Mouse (Mus musculus) intestine, postnatal 0 days (tissue): ENCODE results near the gene Nacc1. TPM values are rescaled to one million over a fixed set of nuclear protein-coding genes. Genes with fewer than 3 reads are reported as not detected.
A peak's percentile ranks its signal among the peaks of the same experiment; 100 is the strongest.

ENCODE experiments used
- ATAC-seq: fragments of 200-750 bp; cut with Nextera tagmentation; 2 replicates; pipeline ENCODE4 v1.8.0; 2017; ENCODE audit warnings: mild to moderate bottlenecking, moderate TSS enrichment, moderate library complexity
- H3K27ac ChIP-seq: fragments of 300-500 bp; sonication (generic); 2 replicates; pipeline ENCODE4 v1.5.1; 2014; ENCODE audit warnings: mild to moderate bottlenecking, low read depth, low read length, moderate library complexity
- H3K27me3 ChIP-seq: fragments of 300-500 bp; sonication (generic); replicated peaks from 2 replicates; pipeline ENCODE4 v1.6.1; 2014; ENCODE audit warnings: low read length, mixed read lengths; ENCODE audit not compliant: control insufficient read depth, insufficient read depth
- H3K36me3 ChIP-seq: fragments of 300-500 bp; sonication (generic); 2 replicates; pipeline ENCODE4 v1.6.1; 2014; ENCODE audit warnings: mild to moderate bottlenecking, moderate library complexity; ENCODE audit not compliant: control insufficient read depth, insufficient read depth
- H3K4me1 ChIP-seq: fragments of 300-500 bp; sonication (generic); replicated peaks from 2 replicates; pipeline ENCODE4 v1.6.1; 2014; ENCODE audit warnings: antibody characterized with exemption, low read length, mixed read lengths; ENCODE audit not compliant: control insufficient read depth, insufficient read depth
- H3K4me2 ChIP-seq: fragments of 300-500 bp; sonication (generic); replicated peaks from 2 replicates; pipeline ENCODE4 v1.6.1; 2014; ENCODE audit warnings: low read depth, mild to moderate bottlenecking, moderate library complexity
- H3K4me3 ChIP-seq: fragments of 300-500 bp; sonication (generic); 2 replicates; pipeline ENCODE4 v1.5.1; 2014; ENCODE audit warnings: low read depth, low read length
- H3K9ac ChIP-seq: fragments of 300-500 bp; sonication (generic); 2 replicates; pipeline ENCODE4 v1.6.1; 2014; ENCODE audit warnings: mild to moderate bottlenecking, low read depth, low read length
- H3K9me3 ChIP-seq: fragments of 300-500 bp; sonication (generic); 2 replicates; pipeline ENCODE4 v1.6.1; 2016; ENCODE audit warnings: mixed run types; ENCODE audit not compliant: control insufficient read depth
- CTCF ChIP-seq: sonication (generic); IDR thresholded peaks from 2 replicates; pipeline ENCODE4 v1.5.1; 2016; ENCODE audit warnings: low read depth, mild to moderate bottlenecking, control low read depth, antibody characterized with exemption, moderate library complexity
- WGBS: fragments of 180-500 bp; shearing (Covaris S2); extraction: QIAGEN DNeasy Blood & Tissue Kit; methylation state at CpG from one replicate; pipeline ENCODE4 v1.1.7; 2014; 5-methylcytosine and 5-hydroxymethylcytosine counted together
- polyA plus RNA-seq: library from polyadenylated mRNA; unstranded; fragments of >200 nt; fragmentation: Nextera tagmentation; extraction: Ambion mirVana; gene quantifications from 2 replicates; pipeline ENCODE4 v1.2.1, GENCODE M21; 2015

The Nacc1 gene
- polyA plus RNA-seq, 1 experiment from 2014 or later, result 9.3 TPM

DNA sequence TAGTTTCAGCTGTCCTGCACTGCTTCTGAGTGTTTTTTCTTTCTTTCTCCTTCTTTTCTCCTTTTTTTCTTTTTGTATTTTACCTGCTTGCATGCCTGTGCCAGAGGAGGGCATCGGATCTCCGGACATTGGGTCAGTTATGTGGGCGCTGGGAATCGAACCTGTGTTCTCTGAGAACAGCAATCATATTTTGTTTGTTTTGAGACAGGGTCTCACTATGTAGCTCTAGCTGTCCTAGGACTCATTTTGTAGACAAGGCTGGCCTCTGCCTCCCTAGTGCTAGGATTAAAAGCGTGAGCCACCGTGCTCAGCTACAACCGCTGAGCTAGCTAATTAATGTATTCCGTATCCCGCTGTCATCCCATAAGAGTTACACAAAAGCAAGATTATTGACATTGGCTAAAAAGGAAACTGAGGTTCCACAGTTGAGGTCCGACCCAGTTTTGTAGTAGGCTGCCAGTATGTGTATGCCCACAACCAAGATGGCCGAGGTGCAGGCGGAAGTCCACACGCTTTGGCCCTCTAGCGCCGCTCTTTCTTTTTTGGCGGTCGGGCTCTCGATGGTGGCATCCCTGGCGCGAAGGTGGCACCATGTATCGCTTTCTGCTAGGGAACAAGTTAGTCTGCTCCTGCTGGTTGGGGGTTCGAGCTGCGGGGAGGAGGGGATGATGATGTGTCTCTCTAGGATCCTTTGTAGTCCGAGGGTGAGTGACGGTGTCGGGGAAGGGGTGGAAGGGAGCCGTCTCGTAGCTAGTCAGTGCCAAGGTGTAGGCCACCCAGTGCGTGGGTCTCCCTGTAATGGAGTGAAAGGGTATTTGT lies 22.9 kb downstream of the Nacc1 start:
- H3K4me3 ChIP-seq, result peak overlapping the region; percentile 84
- under 1% methylated on average over 29 of the region's 29 CpGs for WGBS
- 0 out of 2 replicates have a peak, but pooled peaks cover 2% of the 10 kb centered on the region for H3K4me1 ChIP-seq
- H3K4me2 ChIP-seq, result peak overlapping the region; percentile 84
- H3K9ac ChIP-seq, result peak overlapping the region; percentile 71
- H3K27me3 ChIP-seq, result no peaks in the 10 kb centered on the region
- H3K36me3 ChIP-seq, result no peaks in the 10 kb centered on the region
- no peaks in the 10 kb centered on the region for H3K9me3 ChIP-seq
- TF ChIP-seq CTCF, result peak; percentile 78
- peak; percentile 11; the same call in 1 of the 2 replicates for ATAC-seq
- H3K27ac ChIP-seq, result peak overlapping the region; percentile 86

GRCm38 (mm10) chr8:84663483-84664327 lies 24.0 kb downstream of the Nacc1 start:
- Histone ChIP-seq H3K4me3 (peak overlapping the region; percentile 84), H3K36me3 (no peaks in the 10 kb centered on the region), H3K27me3 (no peaks in the 10 kb centered on the region), H3K4me2 (peak overlapping the region; percentile 84), H3K27ac (peak overlapping the region; percentile 99), H3K9me3 (no peaks in the 10 kb centered on the region), H3K9ac (peak overlapping the region; percentile 71), H3K4me1 (peaks cover 2% of the 10 kb centered on the region; the same call in 1 of the 2 replicates)
- TF ChIP-seq CTCF, result no peak
- ATAC-seq, result peak; percentile 67
- WGBS, result 2% methylated on average over 43 of the region's 43 CpGs

- under 1% methylated on average over 27 of the region's 27 CpGs for WGBS
- ATAC-seq, result peak; percentile 53
- peak within 1 kb of the TSS; percentile 99 for H3K9ac ChIP-seq
- no peaks in the 10 kb centered on the region for H3K27me3 ChIP-seq
- peak; percentile 18; the same call in 1 of the 2 replicates for TF ChIP-seq CTCF
- no peaks in the 10 kb centered on the region; the same call in 1 of the 2 replicates for H3K4me1 ChIP-seq
- H3K4me3 ChIP-seq, result peak within 1 kb of the TSS; percentile 84
- H3K27ac ChIP-seq, result peak within 1 kb of the TSS; percentile 99
- H3K9me3 ChIP-seq, result no peaks in the 10 kb centered on the region
- H3K36me3 ChIP-seq, result no peaks in the 10 kb centered on the region
- H3K4me2 ChIP-seq, result peak within 1 kb of the TSS; percentile 84
Measured at GRCm38 (mm10) chr8:84662581-84663065, 25.0 kb downstream of the Nacc1 start, which contains the start of gene Ier2. Gene Ier2, minus strand, starts transcription at chr8:84662852.

DNA sequence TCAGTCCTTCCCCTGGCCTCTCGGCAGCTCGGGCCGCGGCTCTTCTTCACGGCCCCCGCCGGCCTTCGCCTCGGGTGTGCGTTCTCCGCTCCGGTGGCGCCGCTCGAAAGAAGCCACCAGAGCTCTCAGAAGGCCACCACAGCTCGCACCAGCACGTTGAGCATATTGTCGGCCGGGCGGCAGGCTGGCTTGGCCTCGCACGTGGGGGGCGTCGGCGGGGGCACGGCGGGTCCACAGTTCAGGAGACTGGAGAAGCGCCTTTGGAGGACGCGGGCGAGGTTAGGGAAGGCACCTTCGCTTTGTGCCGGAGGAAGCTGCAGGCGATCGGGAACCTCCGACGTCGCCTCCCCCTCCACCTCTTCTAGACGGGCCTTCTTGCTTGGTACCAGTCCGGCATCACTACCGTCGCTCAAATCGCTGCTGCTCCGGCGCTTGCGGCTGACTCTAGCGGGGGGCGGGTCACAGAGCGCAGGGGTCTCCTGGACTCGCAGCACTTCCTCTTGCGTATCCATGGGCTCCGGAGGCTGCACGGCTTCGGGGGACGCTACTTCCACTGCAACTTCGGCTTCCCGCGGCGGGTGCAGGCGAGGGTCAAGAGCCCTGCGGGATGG lies 25.6 kb downstream of the Nacc1 start:
- no peak for TF ChIP-seq CTCF
- WGBS, result under 1% methylated on average over 61 of the region's 61 CpGs
- Histone ChIP-seq H3K36me3 (no peaks in the 10 kb centered on the region), H3K27ac (peak overlapping the region; percentile 99), H3K9me3 (no peaks in the 10 kb centered on the region), H3K4me3 (peak overlapping the region; percentile 84), H3K27me3 (no peaks in the 10 kb centered on the region), H3K9ac (peak overlapping the region; percentile 99), H3K4me1 (no peaks in the 10 kb centered on the region; the same call in 1 of the 2 replicates), H3K4me2 (peak overlapping the region; percentile 84)
- ATAC-seq, result no peak

- Histone ChIP-seq H3K9ac (peak overlapping the region; percentile 99), H3K36me3 (no peaks in the 10 kb centered on the region), H3K4me3 (peak overlapping the region; percentile 84), H3K4me1 (no peaks in the 10 kb centered on the region; the same call in 1 of the 2 replicates), H3K27ac (peak overlapping the region; percentile 99), H3K27me3 (no peaks in the 10 kb centered on the region), H3K4me2 (peak overlapping the region; percentile 84), H3K9me3 (no peaks in the 10 kb centered on the region)
- peak; percentile 59 for ATAC-seq
- TF ChIP-seq CTCF, result no peak
- WGBS, result under 1% methylated on average over 24 of the region's 24 CpGs
Measured at GRCm38 (mm10) chr8:84661458-84661871, 26.2 kb downstream of the Nacc1 start.
